Mouse (Mus musculus): ENCODE data around the gene Bnip2. TPM values are rescaled to one million over a fixed set of nuclear protein-coding genes. Genes with fewer than 3 reads are reported as not detected.

The Bnip2 gene
- total RNA-seq, 1 experiment: 68.9 TPM

GRCm38 (mm10) chr9:69993479-69993878, 4.2 kb downstream of the Bnip2 start:
- Histone ChIP-seq H3K27ac (ENCODE audit: insufficient read depth, low read depth, low read length, poor library complexity, severe bottlenecking) (no peak overlapping the region), H3K36me3 (ENCODE audit: control insufficient read depth, insufficient read depth, low read length, poor library complexity, severe bottlenecking) (peaks cover 8% of the 10 kb centered on the region), H3K9me3 (ENCODE audit: control insufficient read depth, insufficient read depth, low read depth, low read length) (no peaks in the 10 kb centered on the region), H3K4me1 (ENCODE audit: control insufficient read depth in 2 of 2, insufficient read depth in 2 of 2, low read length in 2 of 2, poor library complexity in 1 of 2) (peaks cover 2 to 4% of the 10 kb centered on the region in 2 experiments; a peak in 2 of 4 replicates), H3K4me3 (ENCODE audit: insufficient read depth in 1 of 2, low read depth in 1 of 2, low read length in 2 of 2, poor library complexity in 1 of 2, severe bottlenecking in 1 of 2) (no peak overlapping the region), H3K9ac (ENCODE audit: insufficient read depth, low read depth, low read length, poor library complexity, severe bottlenecking) (no peak overlapping the region)
- in situ Hi-C loops (cut with MboI; ENCODE audit: low sequenced_read_pairs in 2 of 2, unreplicated experiment in 2 of 2): no loop called here
- TF ChIP-seq ZNF384 (IDR thresholded peaks at IDR 0.05; ENCODE audit: low read depth, low read length) (no peak), ZC3H11A (IDR thresholded peaks at IDR 0.05; ENCODE audit: borderline replicate concordance, low read depth, low read length) (no peak), MAFK (IDR thresholded peaks at IDR 0.05; ENCODE audit: insufficient read depth, low read depth, low read length) (no peak), HCFC1 (IDR thresholded peaks at IDR 0.05; ENCODE audit: borderline replicate concordance, insufficient read depth, low read length) (no peak)
- no peak for DNase-seq (ENCODE audit: low read depth, low spot score)

GRCm38 (mm10) chr9:69994547-69994946, 5.3 kb downstream of the Bnip2 start:
- in situ Hi-C loops (cut with MboI; ENCODE audit: low sequenced_read_pairs in 2 of 2, unreplicated experiment in 2 of 2): no loop called here
- H3K36me3 ChIP-seq (ENCODE audit: control insufficient read depth, insufficient read depth, low read length, poor library complexity, severe bottlenecking): peaks cover 12% of the 10 kb centered on the region
- H3K27ac ChIP-seq (ENCODE audit: insufficient read depth, low read depth, low read length, poor library complexity, severe bottlenecking): no peak overlapping the region
- peaks cover 2 to 4% of the 10 kb centered on the region in 2 experiments; a peak in 2 of 4 replicates for H3K4me1 ChIP-seq (ENCODE audit: control insufficient read depth in 2 of 2, insufficient read depth in 2 of 2, low read length in 2 of 2, poor library complexity in 1 of 2)
- no peaks in the 10 kb centered on the region for H3K9me3 ChIP-seq (ENCODE audit: control insufficient read depth, insufficient read depth, low read depth, low read length)
- H3K4me3 ChIP-seq (ENCODE audit: insufficient read depth in 1 of 2, low read depth in 1 of 2, low read length in 2 of 2, poor library complexity in 1 of 2, severe bottlenecking in 1 of 2): no peak overlapping the region
- TF ChIP-seq CHD2 (IDR thresholded peaks at IDR 0.05; ENCODE audit: low read depth, low read length) (no peak), ZNF384 (IDR thresholded peaks at IDR 0.05; ENCODE audit: low read depth, low read length) (no peak), MAFK (IDR thresholded peaks at IDR 0.05; ENCODE audit: insufficient read depth, low read depth, low read length) (no peak), HCFC1 (IDR thresholded peaks at IDR 0.05; ENCODE audit: borderline replicate concordance, insufficient read depth, low read length) (no peak), ZC3H11A (IDR thresholded peaks at IDR 0.05; ENCODE audit: borderline replicate concordance, low read depth, low read length) (no peak)
- DNase-seq (ENCODE audit: low read depth, low spot score): no peak
- H3K9ac ChIP-seq (ENCODE audit: insufficient read depth, low read depth, low read length, poor library complexity, severe bottlenecking): no peak overlapping the region

- H3K36me3 ChIP-seq (ENCODE audit: control insufficient read depth, insufficient read depth, low read length, poor library complexity, severe bottlenecking): peaks cover 27% of the 10 kb centered on the region
- peak; percentile 29 for DNase-seq (ENCODE audit: low read depth, low spot score)
- in situ Hi-C loops (cut with MboI; ENCODE audit: low sequenced_read_pairs in 2 of 2, unreplicated experiment in 2 of 2): no loop called here
Observed at GRCm38 (mm10) chr9:69999318-69999717, 10.1 kb downstream of the Bnip2 start.

GRCm38 (mm10) chr9:70003516-70003915, 14.2 kb downstream of the Bnip2 start:
- in situ Hi-C loops (cut with MboI; ENCODE audit: low sequenced_read_pairs in 2 of 2, unreplicated experiment in 2 of 2): no loop called here
- DNase-seq (ENCODE audit: low read depth, low spot score): no peak
- Histone ChIP-seq H3K9me3 (ENCODE audit: control insufficient read depth, insufficient read depth, low read depth, low read length) (no peaks in the 10 kb centered on the region), H3K4me3 (ENCODE audit: insufficient read depth in 1 of 2, low read depth in 1 of 2, low read length in 2 of 2, poor library complexity in 1 of 2, severe bottlenecking in 1 of 2) (no peak overlapping the region), H3K9ac (ENCODE audit: insufficient read depth, low read depth, low read length, poor library complexity, severe bottlenecking) (no peak overlapping the region), H3K36me3 (ENCODE audit: control insufficient read depth, insufficient read depth, low read length, poor library complexity, severe bottlenecking) (peaks cover 26% of the 10 kb centered on the region), H3K27ac (ENCODE audit: insufficient read depth, low read depth, low read length, poor library complexity, severe bottlenecking) (no peak overlapping the region), H3K4me1 (ENCODE audit: control insufficient read depth in 2 of 2, insufficient read depth in 2 of 2, low read length in 2 of 2, poor library complexity in 1 of 2) (no peaks in the 10 kb centered on the region)
- TF ChIP-seq ZNF384 (IDR thresholded peaks at IDR 0.05; ENCODE audit: low read depth, low read length): no peak
- TF ChIP-seq HCFC1 (IDR thresholded peaks at IDR 0.05; ENCODE audit: borderline replicate concordance, insufficient read depth, low read length): no peak
- no peak for TF ChIP-seq MAFK (IDR thresholded peaks at IDR 0.05; ENCODE audit: insufficient read depth, low read depth, low read length)
- no peak for TF ChIP-seq ZC3H11A (IDR thresholded peaks at IDR 0.05; ENCODE audit: borderline replicate concordance, low read depth, low read length)
- TF ChIP-seq CHD2 (IDR thresholded peaks at IDR 0.05; ENCODE audit: low read depth, low read length): no peak

More at GRCm38 (mm10) chr9:69999318-69999717, 10.1 kb downstream of the Bnip2 start:
- Histone ChIP-seq H3K9me3 (ENCODE audit: control insufficient read depth, insufficient read depth, low read depth, low read length) (no peaks in the 10 kb centered on the region), H3K4me3 (ENCODE audit: insufficient read depth in 1 of 2, low read depth in 1 of 2, low read length in 2 of 2, poor library complexity in 1 of 2, severe bottlenecking in 1 of 2) (no peak overlapping the region), H3K9ac (ENCODE audit: insufficient read depth, low read depth, low read length, poor library complexity, severe bottlenecking) (no peak overlapping the region), H3K4me1 (ENCODE audit: control insufficient read depth in 2 of 2, insufficient read depth in 2 of 2, low read length in 2 of 2, poor library complexity in 1 of 2) (no peaks in the 10 kb centered on the region), H3K27ac (ENCODE audit: insufficient read depth, low read depth, low read length, poor library complexity, severe bottlenecking) (no peak overlapping the region)
- TF ChIP-seq ZC3H11A (IDR thresholded peaks at IDR 0.05; ENCODE audit: borderline replicate concordance, low read depth, low read length) (0 out of 2 replicates have a peak, but pooled peaks have one; percentile 19), HCFC1 (IDR thresholded peaks at IDR 0.05; ENCODE audit: borderline replicate concordance, insufficient read depth, low read length) (no peak)

- TF ChIP-seq ZNF384 (IDR thresholded peaks at IDR 0.05; ENCODE audit: low read depth, low read length) (no peak), MAFK (IDR thresholded peaks at IDR 0.05; ENCODE audit: insufficient read depth, low read depth, low read length) (no peak), HCFC1 (IDR thresholded peaks at IDR 0.05; ENCODE audit: borderline replicate concordance, insufficient read depth, low read length) (no peak), CHD2 (IDR thresholded peaks at IDR 0.05; ENCODE audit: low read depth, low read length) (no peak), ZC3H11A (IDR thresholded peaks at IDR 0.05; ENCODE audit: borderline replicate concordance, low read depth, low read length) (no peak)
- H3K9me3 ChIP-seq (ENCODE audit: control insufficient read depth, insufficient read depth, low read depth, low read length): no peaks in the 10 kb centered on the region
- no peak overlapping the region for H3K4me3 ChIP-seq (ENCODE audit: insufficient read depth in 1 of 2, low read depth in 1 of 2, low read length in 2 of 2, poor library complexity in 1 of 2, severe bottlenecking in 1 of 2)
- DNase-seq (ENCODE audit: low read depth, low spot score): no peak
- H3K27ac ChIP-seq (ENCODE audit: insufficient read depth, low read depth, low read length, poor library complexity, severe bottlenecking): no peak overlapping the region
- no peaks in the 10 kb centered on the region for H3K4me1 ChIP-seq (ENCODE audit: control insufficient read depth in 2 of 2, insufficient read depth in 2 of 2, low read length in 2 of 2, poor library complexity in 1 of 2)
- H3K9ac ChIP-seq (ENCODE audit: insufficient read depth, low read depth, low read length, poor library complexity, severe bottlenecking): no peak overlapping the region
- in situ Hi-C loops (cut with MboI; ENCODE audit: low sequenced_read_pairs in 2 of 2, unreplicated experiment in 2 of 2): no loop called here
- peaks cover 20% of the 10 kb centered on the region for H3K36me3 ChIP-seq (ENCODE audit: control insufficient read depth, insufficient read depth, low read length, poor library complexity, severe bottlenecking)
Observed at GRCm38 (mm10) chr9:70006984-70007383, 17.7 kb downstream of the Bnip2 start.

Measured in ES-E14 (cell line).